Mouse (Mus musculus) megakaryocyte-erythroid progenitor cell, adult 5 weeks (primary cell): ENCODE data around the gene Esr2. TPM values are rescaled to one million over a fixed set of nuclear protein-coding genes. Genes with fewer than 3 reads are reported as not detected.

ENCODE experiments used
- polyA plus RNA-seq: library from polyadenylated mRNA; stranded (reverse); fragments of >175 nt; gene quantifications from 2 replicates; pipeline ENCODE4 v1.2.3, GENCODE M21; 2012

The Esr2 gene
- not detected in 2 replicates for polyA plus RNA-seq

GRCm38 (mm10) chr12:76177000-76177863 lies at the start of gene Esr2:
Gene Esr2 (minus strand): TSS chr12:76177259.

Other genes with a start within 250 kb of the Esr2 start
- 0.06 TPM in 1 of 2 replicates, not detected in the other for gene Tex21, start 69.5 kb upstream of the Esr2 start, polyA plus RNA-seq
- 69.8 and 93.8 TPM in 2 replicates for gene Mthfd1, start 78.0 kb upstream of the Esr2 start, polyA plus RNA-seq
- gene Akap5, start 147.6 kb upstream of the Esr2 start, polyA plus RNA-seq: 0.12 and 0.31 TPM in 2 replicates
- 11.2 TPM in 2 replicates for gene Zbtb25, start 192.3 kb upstream of the Esr2 start, polyA plus RNA-seq
- gene Zbtb1, start 193.0 kb upstream of the Esr2 start, polyA plus RNA-seq: 5.5 and 6.2 TPM in 2 replicates
- 18.2 and 20.2 TPM in 2 replicates for gene Hspa2, start 226.9 kb upstream of the Esr2 start, polyA plus RNA-seq
- gene Ppp1r36, start 240.3 kb upstream of the Esr2 start, polyA plus RNA-seq: 0.04 TPM in 1 of 2 replicates, not detected in the other